Mouse (Mus musculus) forebrain, embryonic 16.5 days (tissue): ENCODE measurements at regions not wholly inside any gene's neighbourhood (a gene's known extent, or its start where the extent isn't known, plus 50 kb on each side); places are given as distances from the start of the nearest gene placed in this dataset.

Experiments used
- ATAC-seq: fragments of 200-750 bp; cut with Nextera tagmentation; 2 replicates; pipeline ENCODE4 v1.8.0; 2017; ENCODE audit warnings: mild to moderate bottlenecking, moderate library complexity
- H3K27ac ChIP-seq: fragments of 300-500 bp; sonication (generic); 2 replicates; pipeline ENCODE4 v1.5.1; 2014; ENCODE audit warnings: low read length, control low read depth
- H3K27me3 ChIP-seq: fragments of 300-500 bp; sonication (generic); replicated peaks from 2 replicates; pipeline ENCODE4 v1.6.1; 2014; ENCODE audit warnings: low read length; ENCODE audit not compliant: control insufficient read depth, insufficient read depth
- H3K36me3 ChIP-seq: fragments of 300-500 bp; sonication (generic); 2 replicates; pipeline ENCODE4 v1.6.1; 2014; ENCODE audit not compliant: control insufficient read depth, insufficient read depth
- H3K4me1 ChIP-seq: fragments of 300-500 bp; sonication (generic); replicated peaks from 2 replicates; pipeline ENCODE4 v1.6.1; 2014; ENCODE audit warnings: low read length; ENCODE audit not compliant: control insufficient read depth, insufficient read depth
- H3K4me2 ChIP-seq: fragments of 300-500 bp; sonication (generic); 2 replicates; pipeline ENCODE4 v1.6.1; 2014; ENCODE audit warnings: mild to moderate bottlenecking, low read length, control low read depth
- H3K4me3 ChIP-seq: fragments of 300-500 bp; sonication (generic); replicated peaks from 2 replicates; pipeline ENCODE4 v1.5.1; 2014; ENCODE audit warnings: mild to moderate bottlenecking, low read length, control low read depth
- H3K9ac ChIP-seq: fragments of 300-500 bp; sonication (generic); replicated peaks from 2 replicates; pipeline ENCODE4 v1.6.1; 2014; ENCODE audit warnings: low read depth, low read length, control low read depth
- H3K9me3 ChIP-seq: fragments of 300-500 bp; sonication (generic); 2 replicates; pipeline ENCODE4 v1.6.1; 2016; ENCODE audit warnings: low read length; ENCODE audit not compliant: control insufficient read depth
- WGBS: fragments of 180-500 bp; shearing (Covaris S2); extraction: QIAGEN DNeasy Blood & Tissue Kit; methylation state at CpG from one replicate; pipeline ENCODE4 v1.1.7; 2014; 5-methylcytosine and 5-hydroxymethylcytosine counted together

DNA sequence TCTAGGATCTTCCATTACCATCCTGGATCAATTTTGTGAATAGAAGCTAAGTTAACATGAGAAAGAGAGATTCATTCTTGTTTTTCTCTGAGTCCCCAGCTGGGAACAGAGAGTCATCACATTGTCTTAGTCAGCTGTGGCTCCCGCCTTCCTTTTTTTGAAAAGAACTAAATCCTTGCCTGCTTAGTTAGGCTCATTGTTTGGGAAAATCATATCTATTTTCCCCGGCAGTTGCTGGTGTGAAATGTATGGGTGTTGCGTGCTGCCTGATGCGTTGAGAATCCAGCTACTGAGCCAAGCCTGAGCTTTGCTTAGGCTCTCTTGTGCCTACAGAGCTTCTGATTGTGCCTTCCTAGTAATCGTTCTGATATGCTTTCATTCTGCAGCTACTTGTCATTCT, 66.3 kb downstream of the Fam50b start:
- H3K9me3 ChIP-seq = no peaks in the 10 kb centered on the region
- H3K4me3 ChIP-seq = no peak overlapping the region
- H3K36me3 ChIP-seq = no peaks in the 10 kb centered on the region
- ATAC-seq = peak; percentile 67
- H3K4me2 ChIP-seq = no peak overlapping the region
- no peak overlapping the region; the same call in 1 of the 2 replicates for H3K27ac ChIP-seq
- 64% methylated on average over 5 of the region's 5 CpGs for WGBS
- H3K4me1 ChIP-seq = no peaks in the 10 kb centered on the region
- H3K9ac ChIP-seq = no peak overlapping the region
- no peaks in the 10 kb centered on the region for H3K27me3 ChIP-seq

DNA sequence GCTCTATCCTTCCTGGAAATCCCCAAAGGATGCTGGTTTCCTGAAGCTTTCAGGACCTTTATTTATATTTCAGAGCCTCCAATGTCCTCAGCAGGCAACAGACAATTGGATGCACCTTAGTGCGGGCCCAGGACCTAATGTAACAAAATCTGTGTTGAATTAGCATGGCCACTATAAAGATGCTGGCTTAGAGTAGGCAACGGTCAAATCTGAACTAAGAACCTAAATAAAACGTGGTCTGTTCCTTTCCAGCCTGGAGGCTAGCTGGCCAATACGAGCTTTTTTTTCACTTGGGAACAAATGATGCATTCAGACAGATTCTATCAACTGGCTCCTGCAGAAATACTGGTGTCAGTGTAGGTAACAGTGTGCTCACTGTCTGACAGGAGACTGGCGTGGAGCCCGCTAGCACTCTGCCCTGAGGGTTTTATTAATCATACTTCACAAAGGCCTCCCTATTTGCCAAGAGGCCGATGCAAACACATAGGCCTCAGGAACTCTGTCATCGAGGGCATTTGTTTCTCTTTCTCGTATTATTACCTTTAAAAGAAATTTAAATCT, 68.5 kb upstream of the Prpf4b start:
- 15% methylated on average over 9 of the region's 9 CpGs for WGBS

DNA sequence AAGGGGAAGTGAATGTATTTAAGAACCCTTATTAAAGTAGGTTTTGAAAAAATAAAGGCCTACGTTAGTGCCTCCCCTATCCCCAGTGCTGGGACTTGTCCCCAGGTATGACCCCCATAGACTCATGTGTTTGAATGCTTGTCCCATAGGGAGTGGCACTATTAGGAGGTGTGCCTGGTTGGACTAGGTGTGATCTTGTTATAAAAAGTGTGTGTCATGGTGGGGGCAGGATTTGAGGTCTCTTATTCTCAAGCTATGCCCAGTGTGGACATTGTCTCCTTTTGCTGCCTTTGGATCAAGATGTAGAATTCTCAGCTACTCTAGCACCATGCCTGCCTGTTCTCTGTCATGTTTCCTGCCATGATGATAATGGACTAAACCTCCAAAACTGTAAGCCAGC, 65.6 kb upstream of the Prpf4b start:
- no peak overlapping the region for H3K27ac ChIP-seq
- no peaks in the 10 kb centered on the region; the same call in 1 of the 2 replicates for H3K36me3 ChIP-seq
- H3K4me2 ChIP-seq = no peak overlapping the region
- H3K4me3 ChIP-seq = no peak overlapping the region
- no peaks in the 10 kb centered on the region for H3K27me3 ChIP-seq
- peaks cover 5% of the 10 kb centered on the region; the same call in 1 of the 2 replicates for H3K9me3 ChIP-seq
- no peak overlapping the region for H3K9ac ChIP-seq
- ATAC-seq = no peak
- 97% methylated on average over 1 of the region's 1 CpGs for WGBS
- peaks cover 22% of the 10 kb centered on the region for H3K4me1 ChIP-seq

More for the DNA sequence above, 68.5 kb upstream of the Prpf4b start:
- Histone ChIP-seq H3K4me3 (no peak overlapping the region), H3K4me2 (no peak overlapping the region), H3K36me3 (no peaks in the 10 kb centered on the region), H3K4me1 (peaks cover 15% of the 10 kb centered on the region), H3K27me3 (no peaks in the 10 kb centered on the region), H3K9me3 (no peaks in the 10 kb centered on the region), H3K9ac (no peak overlapping the region), H3K27ac (peak overlapping the region; percentile 23)
- ATAC-seq = peak; percentile 57; the same call in 1 of the 2 replicates

DNA sequence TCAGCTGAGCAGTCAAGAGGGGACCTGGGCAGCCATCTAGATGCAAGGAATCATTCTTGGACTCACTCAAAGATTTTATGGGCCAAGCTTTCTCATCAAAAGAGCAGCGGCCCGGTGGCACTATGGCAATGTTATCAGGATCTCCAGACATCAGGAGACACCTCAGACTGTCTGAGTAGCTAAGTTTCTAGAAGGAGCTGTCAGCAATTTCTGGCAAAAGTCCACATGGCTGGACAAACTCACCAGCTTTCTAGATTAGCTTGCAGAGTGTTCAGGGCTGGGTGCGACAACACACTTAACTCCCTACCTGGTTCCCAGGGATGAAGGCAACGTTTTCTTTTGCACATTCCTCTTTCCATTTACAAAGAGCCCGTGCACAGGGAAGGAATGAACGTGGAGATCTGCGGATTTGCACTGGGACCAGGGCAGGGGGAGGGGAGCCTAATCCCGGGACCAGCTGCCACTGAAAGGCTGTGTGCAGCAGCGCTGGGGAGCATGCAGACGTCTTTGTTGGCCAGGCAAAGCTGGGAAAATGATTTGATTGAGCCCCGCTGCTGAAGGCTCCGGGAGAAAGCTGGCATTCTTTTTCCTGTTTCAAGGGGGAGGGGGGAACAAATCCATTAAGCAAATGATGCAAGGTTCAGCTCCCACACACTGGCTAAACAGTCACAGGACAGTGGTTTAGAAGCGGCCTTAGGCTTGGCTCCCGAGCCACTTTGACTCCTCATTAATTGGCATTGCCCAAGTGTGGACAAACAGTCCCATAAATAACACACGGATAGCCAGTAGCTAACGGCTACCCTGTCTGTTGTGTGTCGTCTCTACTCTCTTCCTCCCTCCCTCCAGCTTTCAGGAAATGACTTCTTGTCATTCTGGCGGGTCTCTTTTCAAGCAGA, 60.7 kb upstream of the Prpf4b start:
- peak; percentile 97 for ATAC-seq
- peaks cover 14% of the 10 kb centered on the region for H3K4me1 ChIP-seq
- peak overlapping the region; percentile 38 for H3K4me2 ChIP-seq
- H3K9ac ChIP-seq = peak overlapping the region; percentile 31; the same call in 1 of the 2 replicates
- peak overlapping the region; percentile 78 for H3K27ac ChIP-seq
- no peaks in the 10 kb centered on the region; the same call in 1 of the 2 replicates for H3K36me3 ChIP-seq
- 8% methylated on average over 18 of the region's 18 CpGs for WGBS
- peaks cover 5% of the 10 kb centered on the region; the same call in 1 of the 2 replicates for H3K9me3 ChIP-seq
- H3K27me3 ChIP-seq = no peaks in the 10 kb centered on the region
- H3K4me3 ChIP-seq = 0 out of 2 replicates have a peak overlapping the region, but pooled peaks have one; percentile 2

DNA sequence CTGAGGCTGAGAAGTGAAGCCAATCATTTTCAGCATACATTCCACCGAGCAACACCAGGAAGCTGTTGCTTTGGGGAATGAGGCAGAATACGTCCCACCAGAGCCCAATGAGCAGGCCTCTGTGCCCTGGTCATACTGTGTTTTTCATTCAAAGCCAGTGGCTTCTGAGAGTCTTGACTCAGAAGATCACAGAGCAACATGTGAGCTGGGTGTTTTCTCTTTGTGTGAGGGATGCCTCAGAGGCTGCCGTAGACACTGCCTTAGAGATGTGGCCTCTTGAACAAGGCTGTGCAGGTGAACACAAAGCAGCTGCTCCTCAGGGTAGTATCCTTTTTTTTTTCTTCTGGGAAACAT, 60.1 kb upstream of the Prpf4b start:
- Histone ChIP-seq H3K27me3 (no peaks in the 10 kb centered on the region), H3K4me2 (peak overlapping the region; percentile 38), H3K9me3 (peaks cover 5% of the 10 kb centered on the region; the same call in 1 of the 2 replicates), H3K4me3 (no peak overlapping the region), H3K9ac (0 out of 2 replicates have a peak overlapping the region, but pooled peaks have one; percentile 31), H3K4me1 (peaks cover 14% of the 10 kb centered on the region), H3K36me3 (no peaks in the 10 kb centered on the region; the same call in 1 of the 2 replicates), H3K27ac (peak overlapping the region; percentile 78)
- peak; percentile 27 for ATAC-seq
- 13% methylated on average over 3 of the region's 3 CpGs for WGBS

DNA sequence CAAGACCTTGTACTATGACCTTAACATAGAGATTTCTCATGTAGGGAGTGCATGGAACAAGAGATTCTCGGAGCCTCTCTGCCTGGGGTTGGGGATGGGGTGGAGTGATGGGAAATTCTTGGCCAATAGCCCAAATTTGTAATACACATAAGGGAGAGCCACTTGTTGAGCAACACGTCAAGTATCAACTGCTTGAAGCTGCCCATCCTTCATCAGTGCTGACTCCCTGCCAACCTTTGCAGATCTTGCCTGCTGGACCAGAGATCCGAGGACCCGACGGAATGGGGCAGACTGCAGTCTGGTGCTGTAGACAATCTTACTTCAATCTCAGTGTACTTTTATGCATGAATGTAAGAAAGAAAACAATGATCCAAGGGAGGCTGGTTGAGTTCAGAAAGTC, 56.9 kb upstream of the Prpf4b start:
- no peaks in the 10 kb centered on the region for H3K36me3 ChIP-seq
- no peaks in the 10 kb centered on the region for H3K9me3 ChIP-seq
- H3K4me1 ChIP-seq = peaks cover 14% of the 10 kb centered on the region
- H3K27ac ChIP-seq = no peak overlapping the region
- WGBS = 76% methylated on average over 5 of the region's 5 CpGs
- no peak for ATAC-seq
- H3K27me3 ChIP-seq = no peaks in the 10 kb centered on the region
- H3K4me2 ChIP-seq = no peak overlapping the region
- H3K4me3 ChIP-seq = no peak overlapping the region
- H3K9ac ChIP-seq = no peak overlapping the region

DNA sequence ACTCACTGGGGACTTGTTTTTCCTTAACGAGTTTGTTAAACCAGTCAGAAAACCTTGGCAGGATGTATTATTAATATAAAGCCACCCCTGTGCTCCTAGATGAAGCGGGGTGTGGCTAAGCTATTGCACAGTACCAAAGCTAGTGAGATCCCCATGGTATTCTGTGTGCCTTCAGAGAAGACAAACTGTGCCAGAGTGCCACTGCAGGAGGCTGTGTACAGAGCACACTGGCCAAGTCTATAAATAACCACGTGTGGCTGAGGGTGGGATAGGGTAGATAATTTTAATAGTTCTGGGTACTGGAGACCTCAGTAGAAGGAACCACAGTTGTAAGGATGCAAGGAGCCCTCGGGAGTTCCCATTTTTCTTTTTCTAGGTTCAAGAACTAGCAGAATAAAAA, 54.7 kb upstream of the Prpf4b start:
- ATAC-seq = no peak
- no peak overlapping the region for H3K27ac ChIP-seq
- 51% methylated on average over 4 of the region's 4 CpGs for WGBS
- no peaks in the 10 kb centered on the region for H3K27me3 ChIP-seq
- no peaks in the 10 kb centered on the region for H3K9me3 ChIP-seq
- no peaks in the 10 kb centered on the region for H3K4me1 ChIP-seq
- H3K4me3 ChIP-seq = no peak overlapping the region
- no peak overlapping the region for H3K9ac ChIP-seq
- no peaks in the 10 kb centered on the region for H3K36me3 ChIP-seq
- no peak overlapping the region for H3K4me2 ChIP-seq

DNA sequence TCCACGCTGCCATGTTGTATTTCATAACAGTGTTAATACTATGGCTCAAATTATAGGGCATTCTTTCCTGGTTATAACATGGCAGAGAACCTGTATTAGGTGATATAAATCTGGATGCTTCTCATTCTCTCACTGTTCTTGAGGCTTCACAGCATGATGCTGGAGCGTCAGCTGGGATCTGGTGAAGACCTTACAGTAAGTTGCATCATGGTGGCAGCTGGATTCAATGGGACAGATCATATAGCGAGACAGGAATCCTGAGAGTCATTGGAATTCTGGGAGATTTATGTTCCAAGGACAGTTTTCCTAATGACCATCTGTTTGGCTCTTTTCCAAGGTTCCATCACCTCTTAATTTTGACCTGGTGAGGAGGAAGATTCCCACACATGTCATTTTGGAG, 53.2 kb upstream of the Prpf4b start:
- 93% methylated on average over 3 of the region's 3 CpGs for WGBS

DNA sequence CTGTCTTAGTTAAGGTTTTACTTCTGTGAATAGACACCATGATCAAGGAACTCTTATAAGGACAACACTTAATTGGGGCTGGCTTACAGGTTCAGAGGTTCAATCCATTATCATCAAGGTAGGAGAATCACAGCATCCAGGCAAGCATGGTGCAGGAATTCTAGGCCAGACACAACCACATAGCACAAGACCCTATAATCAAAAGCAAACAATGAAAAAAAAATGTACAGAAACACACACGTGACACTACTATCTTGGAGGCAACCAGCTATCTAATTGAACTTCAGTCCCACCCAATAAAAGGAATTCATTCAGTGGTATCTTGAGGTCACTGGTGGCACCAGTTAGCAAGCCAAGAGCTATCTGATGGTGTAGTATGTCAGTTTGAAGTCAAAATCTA, 50.9 kb upstream of the Prpf4b start:
- no peak overlapping the region for H3K9ac ChIP-seq
- WGBS = 85% methylated on average over 1 of the region's 1 CpGs
- no peaks in the 10 kb centered on the region for H3K27me3 ChIP-seq
- H3K4me3 ChIP-seq = no peak overlapping the region
- H3K4me1 ChIP-seq = peaks cover 17% of the 10 kb centered on the region
- no peaks in the 10 kb centered on the region for H3K36me3 ChIP-seq
- no peak for ATAC-seq
- no peak overlapping the region for H3K4me2 ChIP-seq
- no peak overlapping the region for H3K27ac ChIP-seq
- no peaks in the 10 kb centered on the region for H3K9me3 ChIP-seq

More for the DNA sequence above, 53.2 kb upstream of the Prpf4b start:
- H3K9me3 ChIP-seq = no peaks in the 10 kb centered on the region
- no peak overlapping the region for H3K27ac ChIP-seq
- no peak overlapping the region for H3K9ac ChIP-seq
- peaks cover 7% of the 10 kb centered on the region for H3K4me1 ChIP-seq
- ATAC-seq = no peak
- no peak overlapping the region for H3K4me3 ChIP-seq
- no peaks in the 10 kb centered on the region for H3K27me3 ChIP-seq
- H3K4me2 ChIP-seq = no peak overlapping the region
- H3K36me3 ChIP-seq = no peaks in the 10 kb centered on the region
